Mouse (Mus musculus): ENCODE measurements around the gene Acvr2b.

The Acvr2b gene

GRCm38 (mm10) chr9:119473608-119474164 lies 71.8 kb downstream of the Acvr2b start:
- DNase-seq = no peak

- no peak for DNase-seq
Observed at GRCm38 (mm10) chr9:119474717-119475611, 73.0 kb downstream of the Acvr2b start.

DNA sequence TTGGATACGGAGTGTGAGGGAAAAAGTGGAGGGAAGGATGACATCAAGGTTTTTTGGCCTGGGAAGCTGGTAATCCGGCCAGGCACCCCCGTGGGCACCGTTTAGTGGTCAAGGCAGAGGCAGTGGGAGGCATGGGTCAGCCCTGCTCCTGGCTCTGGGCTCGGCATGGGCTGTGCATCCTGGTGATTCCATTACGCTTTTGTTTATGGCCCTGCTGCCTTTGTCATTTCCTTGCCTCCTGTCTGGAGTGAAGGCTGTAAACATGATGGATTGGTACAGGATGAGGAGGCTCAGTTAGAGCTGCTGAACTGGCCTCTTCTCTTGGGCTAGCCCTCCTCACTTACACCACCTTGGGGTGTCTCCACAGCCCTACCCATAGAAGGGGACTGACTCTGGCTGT lies 75.8 kb downstream of the Acvr2b start:
- DNase-seq = no peak

DNA sequence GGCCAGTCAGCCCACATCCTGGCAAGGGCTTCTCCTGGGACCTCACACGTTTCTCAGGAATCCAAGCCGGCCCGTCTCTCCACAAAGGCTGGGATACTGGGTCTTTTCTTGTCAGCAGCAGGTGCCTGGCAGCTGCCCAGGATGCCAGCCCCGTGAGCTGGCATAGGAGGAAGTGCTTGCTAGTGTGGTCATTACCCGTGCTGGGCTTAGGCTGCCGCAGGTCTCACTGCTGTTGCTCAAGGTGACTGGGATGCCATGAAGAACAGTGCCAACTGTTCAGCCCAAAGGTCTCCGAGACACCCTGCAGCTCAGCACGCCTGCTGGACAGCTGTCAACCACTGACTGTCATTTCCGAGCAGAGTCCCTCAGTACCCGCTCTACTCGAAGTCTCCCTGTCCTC lies 76.4 kb downstream of the Acvr2b start:
- DNase-seq = peak in 1 of 2 experiments; percentile 22

GRCm38 (mm10) chr9:119479297-119479696 lies 77.4 kb downstream of the Acvr2b start:
- no peak for DNase-seq

DNA sequence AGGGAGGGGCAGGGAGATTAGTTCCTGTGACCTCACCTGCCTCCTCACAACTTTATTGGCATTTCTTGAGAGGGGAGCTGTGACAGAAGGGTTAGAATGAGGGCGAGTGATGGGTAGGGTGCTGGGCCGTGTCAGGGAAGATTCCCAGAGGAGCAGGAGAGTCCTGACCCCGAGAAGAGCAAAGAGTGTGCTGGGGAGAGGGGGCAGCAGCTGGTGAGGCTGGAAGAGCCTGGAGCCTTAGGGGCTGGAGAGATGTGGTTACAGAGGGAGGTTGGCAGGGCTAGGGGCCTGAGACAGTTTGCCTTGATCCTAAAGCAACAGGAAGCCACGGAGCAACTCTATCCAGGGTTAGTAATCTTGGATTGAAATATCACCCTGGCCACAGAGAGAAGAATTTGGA lies 79.7 kb downstream of the Acvr2b start:
- DNase-seq = no peak

- DNase-seq = peak; percentile 19 to 43
Observed at GRCm38 (mm10) chr9:119483554-119484353, 81.8 kb downstream of the Acvr2b start.

DNA sequence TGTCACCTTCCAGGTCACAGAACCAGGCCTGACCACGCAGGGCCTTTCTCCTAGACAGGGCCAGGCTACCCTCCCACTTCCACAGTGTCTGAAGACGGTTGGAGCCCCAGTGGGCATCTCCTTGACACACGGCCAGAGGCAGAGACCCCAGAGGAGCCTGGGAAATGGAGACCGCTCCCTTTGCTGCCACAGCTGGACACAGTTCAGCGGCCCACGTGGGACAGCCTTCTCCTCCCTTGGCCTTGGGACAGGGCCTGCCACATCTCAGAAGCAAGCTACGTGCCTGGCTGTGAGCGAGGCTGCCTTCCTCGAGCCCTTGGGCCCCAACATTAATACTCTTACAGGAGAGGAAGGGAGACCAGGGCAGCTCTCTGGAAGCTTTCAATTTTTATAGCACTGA lies 82.5 kb downstream of the Acvr2b start:
- no peak for DNase-seq

All from cerebellum, postnatal 36 days (tissue).